Mouse (Mus musculus) olfactory bulb, adult 2 months (tissue): ENCODE data around the gene Bmpr1a.

Source experiments
- CTCF ChIP-seq: fragments of 200-500 bp; IDR thresholded peaks from 2 replicates; pipeline ENCODE4 v1.5.1; 2012; ENCODE audit warnings: low read depth, mild to moderate bottlenecking, low read length, moderate library complexity; ENCODE audit not compliant: insufficient read depth
- POLR2A ChIP-seq: fragments of 200-500 bp; IDR thresholded peaks from 2 replicates; pipeline ENCODE4 v1.6.1; 2012; ENCODE audit warnings: mild to moderate bottlenecking, low read depth, low read length, moderate library complexity; ENCODE audit not compliant: insufficient read depth

DNA sequence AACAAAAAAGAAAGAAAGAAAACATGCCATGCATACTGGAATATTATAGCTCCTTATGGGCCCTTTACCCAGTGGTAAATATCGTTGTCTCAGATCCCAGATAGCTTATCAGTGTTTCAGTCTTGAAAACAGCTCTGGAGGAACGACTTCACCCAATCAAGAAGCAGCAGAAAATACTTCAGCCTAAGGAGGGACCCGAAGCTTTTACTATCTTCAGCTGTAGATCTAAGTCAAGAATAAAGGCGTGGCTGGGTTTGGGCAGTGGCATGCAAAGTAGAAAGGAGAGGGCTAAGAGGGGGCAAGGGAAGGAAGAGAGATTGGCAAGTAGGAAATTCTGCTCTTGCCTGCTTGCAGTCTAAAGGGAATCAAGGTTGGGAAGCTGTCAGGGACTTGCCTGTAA, 141.0 kb downstream of the Bmpr1a start:
- TF ChIP-seq CTCF (no peak), POLR2A (no peak)
